Mouse (Mus musculus): ENCODE measurements at regions not wholly inside any gene's neighbourhood (a gene's known extent, or its start where the extent isn't known, plus 50 kb on each side); places are given as distances from the start of the nearest gene placed in this dataset.

GRCm38 (mm10) chr16:18705028-18705648 is 71.5 kb upstream of the Cldn5 start:
- TF ChIP-seq CTCF (IDR thresholded peaks at IDR 0.05; ENCODE audit: insufficient read depth, low read length) (no peak), POLR2A (IDR thresholded peaks at IDR 0.05; ENCODE audit: borderline replicate concordance, extremely low read depth, low read depth, low read length) (no peak)

All from lung, adult 2 months (tissue).